Mouse (Mus musculus): Measurements from ENCODE around the gene Tlr5. TPM values are rescaled to one million over a fixed set of nuclear protein-coding genes. Genes with fewer than 3 reads are reported as not detected.

Tlr5 gene
- polyA plus RNA-seq, 1 experiment from 2014 or later: 0.96 TPM

GRCm38 (mm10) chr1:182944638-182945037 lies 9.9 kb upstream of the Tlr5 start:
- WGBS: 77% methylated on average over 5 of the region's 5 CpGs
- ATAC-seq (ENCODE audit: low FRiP score) (no peak), DNase-seq (ENCODE audit: low spot score) (no peak)

GRCm38 (mm10) chr1:182945561-182945960 lies 9.0 kb upstream of the Tlr5 start:
- no peaks in the 10 kb centered on the region for H3K27me3 ChIP-seq (ENCODE audit: control insufficient read depth, insufficient read depth, low read length)
- H3K9me3 ChIP-seq (ENCODE audit: control insufficient read depth, low read length): no peaks in the 10 kb centered on the region
- H3K4me3 ChIP-seq (ENCODE audit: low read depth, low read length): no peak overlapping the region
- no peak for DNase-seq (ENCODE audit: low spot score)
- ATAC-seq (ENCODE audit: low FRiP score): no peak
- H3K27ac ChIP-seq (ENCODE audit: low read depth, low read length): no peak overlapping the region
- H3K4me2 ChIP-seq (replicated peaks; ENCODE audit: low read depth, low read length): no peak overlapping the region
- H3K9ac ChIP-seq (ENCODE audit: low read depth, low read length): no peak overlapping the region
- H3K4me1 ChIP-seq (replicated peaks; ENCODE audit: control insufficient read depth, insufficient read depth, low read length): no peaks in the 10 kb centered on the region
- 77% methylated on average over 6 of the region's 6 CpGs for WGBS
- no peaks in the 10 kb centered on the region for H3K36me3 ChIP-seq (ENCODE audit: control insufficient read depth, insufficient read depth, low read length)

More at GRCm38 (mm10) chr1:182944638-182945037, 9.9 kb upstream of the Tlr5 start:
- H3K9ac ChIP-seq (ENCODE audit: low read depth, low read length): no peak overlapping the region
- no peaks in the 10 kb centered on the region for H3K4me1 ChIP-seq (replicated peaks; ENCODE audit: control insufficient read depth, insufficient read depth, low read length)
- H3K4me2 ChIP-seq (replicated peaks; ENCODE audit: low read depth, low read length): no peak overlapping the region
- H3K27ac ChIP-seq (ENCODE audit: low read depth, low read length): no peak overlapping the region
- H3K9me3 ChIP-seq (ENCODE audit: control insufficient read depth, low read length): no peaks in the 10 kb centered on the region
- no peaks in the 10 kb centered on the region for H3K36me3 ChIP-seq (ENCODE audit: control insufficient read depth, insufficient read depth, low read length)
- no peaks in the 10 kb centered on the region for H3K27me3 ChIP-seq (ENCODE audit: control insufficient read depth, insufficient read depth, low read length)
- H3K4me3 ChIP-seq (ENCODE audit: low read depth, low read length): no peak overlapping the region

- no peak for ATAC-seq (ENCODE audit: low FRiP score)
- WGBS: 83% methylated on average over 9 of the region's 9 CpGs
These were observed 3.3 kb upstream of the Tlr5 start for GRCm38 (mm10) chr1:182951298-182951697.

GRCm38 (mm10) chr1:182953165-182953564 lies 1.4 kb upstream of the Tlr5 start:
- Histone ChIP-seq H3K4me2 (replicated peaks; ENCODE audit: low read depth, low read length) (no peak overlapping the region), H3K36me3 (ENCODE audit: control insufficient read depth, insufficient read depth, low read length) (no peaks in the 10 kb centered on the region), H3K9ac (ENCODE audit: low read depth, low read length) (no peak overlapping the region), H3K9me3 (ENCODE audit: control insufficient read depth, low read length) (no peaks in the 10 kb centered on the region), H3K4me1 (replicated peaks; ENCODE audit: control insufficient read depth, insufficient read depth, low read length) (no peaks in the 10 kb centered on the region), H3K27me3 (ENCODE audit: control insufficient read depth, insufficient read depth, low read length) (no peaks in the 10 kb centered on the region), H3K4me3 (ENCODE audit: low read depth, low read length) (no peak overlapping the region), H3K27ac (ENCODE audit: low read depth, low read length) (no peak overlapping the region)
- no peak for ATAC-seq (ENCODE audit: low FRiP score)
- WGBS: 32% methylated on average over 3 of the region's 3 CpGs
- DNase-seq (ENCODE audit: low spot score): no peak

More at GRCm38 (mm10) chr1:182951298-182951697, 3.3 kb upstream of the Tlr5 start:
- Histone ChIP-seq H3K9me3 (ENCODE audit: control insufficient read depth, low read length) (no peaks in the 10 kb centered on the region), H3K4me1 (replicated peaks; ENCODE audit: control insufficient read depth, insufficient read depth, low read length) (no peaks in the 10 kb centered on the region), H3K4me2 (replicated peaks; ENCODE audit: low read depth, low read length) (no peak overlapping the region), H3K4me3 (ENCODE audit: low read depth, low read length) (no peak overlapping the region), H3K36me3 (ENCODE audit: control insufficient read depth, insufficient read depth, low read length) (no peaks in the 10 kb centered on the region), H3K27me3 (ENCODE audit: control insufficient read depth, insufficient read depth, low read length) (no peaks in the 10 kb centered on the region), H3K27ac (ENCODE audit: low read depth, low read length) (no peak overlapping the region), H3K9ac (ENCODE audit: low read depth, low read length) (no peak overlapping the region)
- no peak for DNase-seq (ENCODE audit: low spot score)

GRCm38 (mm10) chr1:182953667-182954066 lies 921 bp upstream of the Tlr5 start:
- DNase-seq (ENCODE audit: low spot score) (no peak), ATAC-seq (ENCODE audit: low FRiP score) (no peak)
- Histone ChIP-seq H3K9ac (ENCODE audit: low read depth, low read length) (no peak overlapping the region), H3K4me3 (ENCODE audit: low read depth, low read length) (no peak overlapping the region), H3K27ac (ENCODE audit: low read depth, low read length) (no peak overlapping the region), H3K9me3 (ENCODE audit: control insufficient read depth, low read length) (no peaks in the 10 kb centered on the region), H3K27me3 (ENCODE audit: control insufficient read depth, insufficient read depth, low read length) (no peaks in the 10 kb centered on the region), H3K36me3 (ENCODE audit: control insufficient read depth, insufficient read depth, low read length) (no peaks in the 10 kb centered on the region), H3K4me2 (replicated peaks; ENCODE audit: low read depth, low read length) (no peak overlapping the region), H3K4me1 (replicated peaks; ENCODE audit: control insufficient read depth, insufficient read depth, low read length) (no peaks in the 10 kb centered on the region)
- 80% methylated on average over 4 of the region's 4 CpGs for WGBS

- H3K27ac ChIP-seq (ENCODE audit: low read depth, low read length): no peak overlapping the region
- ATAC-seq (ENCODE audit: low FRiP score) (no peak), DNase-seq (ENCODE audit: low spot score) (no peak)
- peak overlapping the region; percentile 34 for H3K4me3 ChIP-seq (ENCODE audit: low read depth, low read length)
- no peaks in the 10 kb centered on the region for H3K36me3 ChIP-seq (ENCODE audit: control insufficient read depth, insufficient read depth, low read length)
- H3K4me2 ChIP-seq (replicated peaks; ENCODE audit: low read depth, low read length): peak overlapping the region; percentile 53
- WGBS: 24% methylated on average over 15 of the region's 15 CpGs
- H3K27me3 ChIP-seq (ENCODE audit: control insufficient read depth, insufficient read depth, low read length): no peaks in the 10 kb centered on the region
- H3K9ac ChIP-seq (ENCODE audit: low read depth, low read length): peak overlapping the region; percentile 56
- H3K4me1 ChIP-seq (replicated peaks; ENCODE audit: control insufficient read depth, insufficient read depth, low read length): 0 out of 2 replicates have a peak, but pooled peaks cover 3% of the 10 kb centered on the region
- no peaks in the 10 kb centered on the region for H3K9me3 ChIP-seq (ENCODE audit: control insufficient read depth, low read length)
These were observed 546 bp downstream of the Tlr5 start for GRCm38 (mm10) chr1:182955047-182955620.

GRCm38 (mm10) chr1:182956186-182956960 lies 1.8 kb downstream of the Tlr5 start:
- Histone ChIP-seq H3K9ac (ENCODE audit: low read depth, low read length) (no peak overlapping the region), H3K27me3 (ENCODE audit: control insufficient read depth, insufficient read depth, low read length) (no peaks in the 10 kb centered on the region), H3K36me3 (ENCODE audit: control insufficient read depth, insufficient read depth, low read length) (no peaks in the 10 kb centered on the region), H3K4me2 (replicated peaks; ENCODE audit: low read depth, low read length) (no peak overlapping the region), H3K4me1 (replicated peaks; ENCODE audit: control insufficient read depth, insufficient read depth, low read length) (0 out of 2 replicates have a peak, but pooled peaks cover 3% of the 10 kb centered on the region), H3K27ac (ENCODE audit: low read depth, low read length) (no peak overlapping the region), H3K9me3 (ENCODE audit: control insufficient read depth, low read length) (no peaks in the 10 kb centered on the region), H3K4me3 (ENCODE audit: low read depth, low read length) (no peak overlapping the region)
- ATAC-seq (ENCODE audit: low FRiP score) (no peak), DNase-seq (ENCODE audit: low spot score) (no peak)
- WGBS: 67% methylated on average over 12 of the region's 12 CpGs

GRCm38 (mm10) chr1:182957001-182957757 lies 2.6 kb downstream of the Tlr5 start:
- H3K27ac ChIP-seq (ENCODE audit: low read depth, low read length): no peak overlapping the region

More at GRCm38 (mm10) chr1:182957001-182957757, 2.6 kb downstream of the Tlr5 start:
- ATAC-seq (ENCODE audit: low FRiP score): no peak
- no peak overlapping the region for H3K4me3 ChIP-seq (ENCODE audit: low read depth, low read length)
- DNase-seq (ENCODE audit: low spot score): no peak
- no peak overlapping the region for H3K9ac ChIP-seq (ENCODE audit: low read depth, low read length)
- H3K27me3 ChIP-seq (ENCODE audit: control insufficient read depth, insufficient read depth, low read length): no peaks in the 10 kb centered on the region
- 87% methylated on average over 16 of the region's 16 CpGs for WGBS
- H3K36me3 ChIP-seq (ENCODE audit: control insufficient read depth, insufficient read depth, low read length): no peaks in the 10 kb centered on the region
- H3K4me2 ChIP-seq (replicated peaks; ENCODE audit: low read depth, low read length): no peak overlapping the region
- no peaks in the 10 kb centered on the region for H3K9me3 ChIP-seq (ENCODE audit: control insufficient read depth, low read length)
- 0 out of 2 replicates have a peak, but pooled peaks cover 3% of the 10 kb centered on the region for H3K4me1 ChIP-seq (replicated peaks; ENCODE audit: control insufficient read depth, insufficient read depth, low read length)

All from hindbrain, embryonic 11.5 days (tissue).